ENCODE assay signal across 18 mouse cellular contexts in genomic region chr6:147199411-147199810, GRCm38 (mm10).
"Had no signal": no experiment of that assay in that cellular context is flagged by ENCODE, and none has a peak within 500 bp of the region (broad histone marks: within the 10 kb centered on the region; RNA-seq: fewer than 3 reads in every experiment).

No protein-coding gene starts in this region.

- ATAC-seq: lung, postnatal 0 days; midbrain, embryonic 13.5 days; midbrain, embryonic 15.5 days had no signal

- DNase-seq: lung, adult 2 months; lung, postnatal 14 days; retina, postnatal 1 day; right cerebral cortex, adult 18-20 months; right cerebral cortex, postnatal 14 days; thymus, adult 2 months; thymus, postnatal 25 days; thymus, postnatal 4 days had no signal

- H3K27me3 ChIP-seq: lung, embryonic 15.5 days; midbrain, embryonic 13.5 days; midbrain, embryonic 15.5 days; neural tube, embryonic 13.5 days; neural tube, embryonic 15.5 days; stomach, embryonic 15.5 days had no signal

- H3K36me3 ChIP-seq: lung, embryonic 15.5 days; midbrain, embryonic 13.5 days; midbrain, embryonic 15.5 days; neural tube, embryonic 13.5 days; neural tube, embryonic 15.5 days; stomach, embryonic 15.5 days had no signal

- H3K4me2 ChIP-seq: lung, embryonic 15.5 days; midbrain, embryonic 11.5 days; midbrain, embryonic 13.5 days; midbrain, embryonic 15.5 days; neural tube, embryonic 13.5 days; neural tube, embryonic 15.5 days; stomach, embryonic 15.5 days had no signal

- H3K9me3 ChIP-seq: lung, embryonic 15.5 days; midbrain, embryonic 13.5 days; midbrain, embryonic 15.5 days; neural tube, embryonic 13.5 days; neural tube, embryonic 15.5 days; stomach, embryonic 15.5 days had no signal

- H3K4me1 ChIP-seq: lung, embryonic 15.5 days; midbrain, embryonic 13.5 days; midbrain, embryonic 15.5 days; neural tube, embryonic 13.5 days; neural tube, embryonic 15.5 days; stomach, embryonic 15.5 days had no signal

- H3K27ac ChIP-seq: lung, embryonic 15.5 days; macrophage; midbrain, embryonic 13.5 days; midbrain, embryonic 15.5 days; neural tube, embryonic 13.5 days; neural tube, embryonic 15.5 days; stomach, embryonic 15.5 days; stomach, postnatal 0 days had no signal

- H3K4me3 ChIP-seq: lung, embryonic 15.5 days; midbrain, embryonic 13.5 days; midbrain, embryonic 15.5 days; neural tube, embryonic 13.5 days; neural tube, embryonic 15.5 days; stomach, embryonic 15.5 days had no signal

- H3K9ac ChIP-seq: lung, embryonic 15.5 days; midbrain, embryonic 13.5 days; midbrain, embryonic 15.5 days; neural tube, embryonic 13.5 days; neural tube, embryonic 15.5 days; stomach, embryonic 15.5 days had no signal
